Mouse (Mus musculus) adrenal gland, adult 18-20 months (tissue): ENCODE results near the gene Ppm1h. TPM values are rescaled to one million over a fixed set of nuclear protein-coding genes. Genes with fewer than 3 reads are reported as not detected.

ENCODE experiments used
- DNase-seq, 2 experiments: peaks; one replicate each; pipeline ENCODE4 v3.0.0; 2021 to 2022; ENCODE audit warnings: low spot score in 2 of 2
- microRNA-seq, 2 experiments: library from miRNA; unstranded; fragments of <30 nt; microRNA quantifications; one replicate each; pipeline ENCODE4 v1.2.0; 2021; ENCODE audit warnings: borderline number of aligned reads in 2 of 2
- total RNA-seq, 2 experiments: library from RNA; stranded (reverse); gene quantifications; 1 replicate in 1 of 2; 2 replicates in 1 of 2; pipeline ENCODE4 v1.2.3; 2021

Gene Ppm1h
- total RNA-seq, 2 experiments from 2014 or later = 12.9 to 22.6 TPM

DNA sequence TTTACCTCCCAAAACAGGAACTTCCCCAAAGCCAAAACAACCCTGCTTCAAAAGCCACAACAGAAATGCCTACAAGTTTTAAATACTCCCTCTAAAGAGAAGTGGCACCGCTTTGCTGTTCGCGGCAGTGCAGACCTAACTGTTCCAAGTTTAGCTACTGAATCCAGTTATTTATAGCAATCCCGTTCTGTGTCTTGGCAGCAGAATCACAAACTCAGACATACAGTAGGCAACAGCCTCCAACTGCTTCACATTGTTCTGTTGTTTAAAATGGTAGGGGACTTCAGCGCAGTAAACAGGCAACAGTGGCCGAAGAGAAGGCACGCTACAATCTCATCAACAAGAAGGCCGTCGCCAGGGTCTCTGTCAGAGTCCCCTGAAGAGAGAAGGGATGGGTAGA is 312.5 kb downstream of the Ppm1h start:
- DNase-seq = no peak

GRCm38 (mm10) chr10:122991648-122992047 is 313.1 kb downstream of the Ppm1h start:
- no peak for DNase-seq

DNA sequence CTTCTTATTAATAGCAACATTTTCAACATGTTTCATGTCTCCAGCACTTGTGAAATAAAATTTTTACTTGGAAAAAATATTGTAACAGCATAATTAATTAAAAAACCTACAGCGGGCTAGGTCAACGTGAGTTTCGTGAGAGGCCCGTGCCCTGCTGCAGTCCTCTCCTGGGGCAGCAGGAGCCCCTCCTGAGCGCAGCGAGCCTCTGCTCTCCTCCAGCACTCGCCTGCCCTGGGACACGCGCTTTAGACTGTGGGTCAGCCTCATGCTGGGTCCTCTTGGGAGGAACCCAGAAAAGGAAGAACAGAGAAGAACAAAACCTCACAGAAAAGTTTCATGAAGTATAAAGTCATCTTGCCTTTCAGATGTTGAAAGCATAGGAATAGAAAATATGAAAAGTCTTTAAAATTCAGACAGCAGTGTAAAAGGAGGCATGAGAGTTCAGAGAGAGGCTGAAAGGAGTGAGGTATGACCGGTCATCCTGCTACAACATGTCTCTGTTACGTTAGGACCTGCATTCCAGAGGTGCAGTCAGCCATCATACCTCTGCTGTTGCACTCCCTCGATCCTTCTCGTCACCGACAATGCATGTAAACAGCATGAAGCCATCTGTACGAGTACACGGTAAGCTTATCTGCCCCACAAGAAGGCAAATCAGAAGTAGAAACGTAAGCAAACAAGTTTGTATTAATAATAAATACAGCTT is 316.0 kb downstream of the Ppm1h start:
- no peak for DNase-seq

Small RNAs within 50 kb of the gene (microRNA-seq; reads per million reads assigned to microRNA genes)
- gene Mir6412 = 0 reads per million in 2 experiments
- gene Mir8104 = 0 reads per million in 2 experiments
- 35,867 to 41,796 reads per million in 2 experiments for gene Mirlet7i

Other genes with a start within 250 kb of the Ppm1h start
- 1 to 10 TPM; 1.5 to 1.9 TPM for gene Avpr1a, start 230.3 kb upstream of the Ppm1h start, total RNA-seq